Mouse (Mus musculus) embryonic facial prominence, embryonic 13.5 days (tissue): ENCODE data around the gene Emx1. TPM values are rescaled to one million over a fixed set of nuclear protein-coding genes. Genes with fewer than 3 reads are reported as not detected.

Source experiments
- ATAC-seq: fragments of 200-750 bp; cut with Nextera tagmentation; 2 replicates; pipeline ENCODE4 v1.8.0; 2017; ENCODE audit warnings: low read depth; ENCODE audit not compliant: insufficient number of reproducible peaks, insufficient read depth, low FRiP score, low TSS enrichment
- H3K27ac ChIP-seq: fragments of 300-500 bp; sonication (generic); 2 replicates; pipeline ENCODE4 v1.5.1; 2015; ENCODE audit warnings: moderate library complexity, mild to moderate bottlenecking, inconsistent platforms
- H3K27me3 ChIP-seq: fragments of 300-500 bp; sonication (generic); 2 replicates; pipeline ENCODE4 v1.6.1; 2015; ENCODE audit warnings: mild to moderate bottlenecking, inconsistent platforms
- H3K36me3 ChIP-seq: fragments of 300-500 bp; sonication (generic); 2 replicates; pipeline ENCODE4 v1.6.1; 2015; ENCODE audit warnings: mild to moderate bottlenecking, inconsistent platforms
- H3K4me1 ChIP-seq: fragments of 300-500 bp; sonication (generic); 2 replicates; pipeline ENCODE4 v1.6.1; 2015; ENCODE audit warnings: inconsistent platforms
- H3K4me2 ChIP-seq: fragments of 300-500 bp; sonication (generic); 2 replicates; pipeline ENCODE4 v1.6.1; 2015; ENCODE audit warnings: moderate library complexity, mild to moderate bottlenecking, inconsistent platforms
- H3K4me3 ChIP-seq: fragments of 300-500 bp; sonication (generic); 2 replicates; pipeline ENCODE4 v1.5.1; 2015; ENCODE audit warnings: mild to moderate bottlenecking, inconsistent platforms
- H3K9ac ChIP-seq: fragments of 300-500 bp; sonication (generic); 2 replicates; pipeline ENCODE4 v1.6.1; 2015; ENCODE audit warnings: mild to moderate bottlenecking, inconsistent platforms
- H3K9me3 ChIP-seq: fragments of 300-500 bp; sonication (generic); 2 replicates; pipeline ENCODE4 v1.6.1; 2016; ENCODE audit warnings: inconsistent platforms
- WGBS: fragments of 180-500 bp; shearing (Covaris S2); methylation state at CpG from one replicate; pipeline ENCODE4 v1.1.7; 2015; ENCODE audit warnings: mixed read lengths; 5-methylcytosine and 5-hydroxymethylcytosine counted together
- polyA plus RNA-seq: library from polyadenylated mRNA; unstranded; fragments of >200 nt; fragmentation: Nextera tagmentation; extraction: Ambion mirVana; gene quantifications from 2 replicates; pipeline ENCODE4 v1.2.1, GENCODE M21; 2015

Emx1 gene
- polyA plus RNA-seq, 1 experiment from 2014 or later, result 0.35 TPM

GRCm38 (mm10) chr6:85237001-85237400, 49.8 kb downstream of the Emx1 start:
- peaks cover 10% of the 10 kb centered on the region for H3K4me1 ChIP-seq
- no peak overlapping the region for H3K9ac ChIP-seq
- H3K27me3 ChIP-seq, result no peaks in the 10 kb centered on the region
- WGBS, result 36% methylated on average over 5 of the region's 5 CpGs
- H3K4me3 ChIP-seq, result no peak overlapping the region
- H3K4me2 ChIP-seq, result no peak overlapping the region
- no peaks in the 10 kb centered on the region for H3K9me3 ChIP-seq
- H3K36me3 ChIP-seq, result no peaks in the 10 kb centered on the region
- ATAC-seq, result no peak
- H3K27ac ChIP-seq, result no peak overlapping the region

- H3K9me3 ChIP-seq, result no peaks in the 10 kb centered on the region
- H3K4me1 ChIP-seq, result peaks cover 10% of the 10 kb centered on the region
- no peaks in the 10 kb centered on the region for H3K36me3 ChIP-seq
- H3K27me3 ChIP-seq, result no peaks in the 10 kb centered on the region
- no peak overlapping the region for H3K4me3 ChIP-seq
- 49% methylated on average over 10 of the region's 10 CpGs for WGBS
- H3K9ac ChIP-seq, result no peak overlapping the region
- no peak overlapping the region for H3K4me2 ChIP-seq
- no peak for ATAC-seq
- H3K27ac ChIP-seq, result no peak overlapping the region
Measured at GRCm38 (mm10) chr6:85237595-85238337, 50.5 kb downstream of the Emx1 start.

GRCm38 (mm10) chr6:85239044-85239489, 51.8 kb downstream of the Emx1 start:
- no peaks in the 10 kb centered on the region for H3K36me3 ChIP-seq
- peak overlapping the region; percentile 41 for H3K4me2 ChIP-seq
- no peak overlapping the region for H3K27ac ChIP-seq
- H3K27me3 ChIP-seq, result no peaks in the 10 kb centered on the region
- H3K4me3 ChIP-seq, result no peak overlapping the region
- ATAC-seq, result no peak
- no peaks in the 10 kb centered on the region for H3K9me3 ChIP-seq
- 11% methylated on average over 4 of the region's 4 CpGs for WGBS
- H3K4me1 ChIP-seq, result peaks cover 10% of the 10 kb centered on the region
- no peak overlapping the region for H3K9ac ChIP-seq

GRCm38 (mm10) chr6:85249821-85250220, 62.6 kb downstream of the Emx1 start:
- Histone ChIP-seq H3K9me3 (no peaks in the 10 kb centered on the region), H3K4me1 (peaks cover 4% of the 10 kb centered on the region; the same call in 1 of the 2 replicates), H3K27ac (no peak overlapping the region), H3K4me3 (no peak overlapping the region), H3K9ac (no peak overlapping the region), H3K4me2 (no peak overlapping the region), H3K36me3 (no peaks in the 10 kb centered on the region; the same call in 1 of the 2 replicates), H3K27me3 (no peaks in the 10 kb centered on the region)
- 75% methylated on average over 9 of the region's 9 CpGs for WGBS
- ATAC-seq, result no peak

- no peak overlapping the region for H3K4me3 ChIP-seq
- H3K4me2 ChIP-seq, result no peak overlapping the region
- 37% methylated on average over 6 of the region's 6 CpGs for WGBS
- no peaks in the 10 kb centered on the region for H3K9me3 ChIP-seq
- no peaks in the 10 kb centered on the region for H3K27me3 ChIP-seq
- no peaks in the 10 kb centered on the region; the same call in 1 of the 2 replicates for H3K36me3 ChIP-seq
- H3K9ac ChIP-seq, result no peak overlapping the region
- peaks cover 4% of the 10 kb centered on the region; the same call in 1 of the 2 replicates for H3K4me1 ChIP-seq
- no peak overlapping the region for H3K27ac ChIP-seq
- ATAC-seq, result no peak
Measured at GRCm38 (mm10) chr6:85250811-85251241, 63.6 kb downstream of the Emx1 start.

GRCm38 (mm10) chr6:85252251-85253058, 65.2 kb downstream of the Emx1 start:
- Histone ChIP-seq H3K9ac (no peak overlapping the region), H3K4me2 (no peak overlapping the region), H3K4me1 (peaks cover 4% of the 10 kb centered on the region; the same call in 1 of the 2 replicates), H3K36me3 (no peaks in the 10 kb centered on the region; the same call in 1 of the 2 replicates), H3K4me3 (no peak overlapping the region), H3K9me3 (no peaks in the 10 kb centered on the region), H3K27me3 (no peaks in the 10 kb centered on the region), H3K27ac (no peak overlapping the region)
- no peak for ATAC-seq
- WGBS, result 83% methylated on average over 17 of the region's 17 CpGs

DNA sequence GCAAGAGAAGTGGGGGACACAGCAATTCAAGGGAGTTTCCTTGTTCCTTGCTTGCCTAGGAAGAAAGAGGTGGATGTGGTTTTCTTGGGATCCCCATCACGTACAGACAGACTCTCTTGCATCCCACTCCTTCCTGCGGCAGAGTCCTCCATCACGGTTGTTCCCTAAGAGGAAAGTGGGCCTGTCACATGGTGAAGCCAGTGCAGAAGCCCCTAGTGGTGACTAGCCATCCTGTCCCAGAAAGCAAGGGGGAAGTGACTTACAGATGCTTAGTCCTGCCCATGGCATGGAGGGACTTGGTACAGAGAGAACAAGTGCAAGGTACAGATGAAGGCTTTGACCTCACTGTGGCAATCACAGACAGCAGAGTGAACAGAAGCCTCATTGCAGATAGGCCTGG, 66.0 kb downstream of the Emx1 start:
- Histone ChIP-seq H3K9ac (no peak overlapping the region), H3K4me3 (no peak overlapping the region), H3K36me3 (no peaks in the 10 kb centered on the region; the same call in 1 of the 2 replicates), H3K4me1 (peaks cover 4% of the 10 kb centered on the region; the same call in 1 of the 2 replicates), H3K4me2 (no peak overlapping the region), H3K9me3 (no peaks in the 10 kb centered on the region), H3K27me3 (no peaks in the 10 kb centered on the region), H3K27ac (no peak overlapping the region)
- ATAC-seq, result no peak
- 67% methylated on average over 3 of the region's 3 CpGs for WGBS

Other genes starting within 250 kb of the Emx1 start
- 40.9 and 46.6 TPM in 2 replicates for gene Exoc6b, start 117.9 kb upstream of the Emx1 start, polyA plus RNA-seq
- 42.0 and 50.4 TPM in 2 replicates for gene Spr, start 49.7 kb upstream of the Emx1 start, polyA plus RNA-seq
- gene Sfxn5, start 146.0 kb downstream of the Emx1 start, polyA plus RNA-seq, result 7.0 and 8.2 TPM in 2 replicates
- gene Rab11fip5, start 187.2 kb downstream of the Emx1 start, polyA plus RNA-seq, result 13.6 and 14.7 TPM in 2 replicates
- gene Noto, start 236.4 kb downstream of the Emx1 start, polyA plus RNA-seq, result not detected in 2 replicates
- 56.2 and 59.1 TPM in 2 replicates for gene Smyd5, start 244.6 kb downstream of the Emx1 start, polyA plus RNA-seq